Mouse (Mus musculus) cerebellum, adult 18-20 months (tissue): ENCODE data around the gene Acp1.

ENCODE experiments used
- DNase-seq, 2 experiments: peaks; one replicate each; pipeline ENCODE4 v3.0.0; 2021

The Acp1 gene

GRCm38 (mm10) chr12:30856172-30856571 is 55.2 kb downstream of the Acp1 start:
- DNase-seq = no peak

- DNase-seq = no peak
These were observed 55.8 kb downstream of the Acp1 start for GRCm38 (mm10) chr12:30855442-30856159.

- peak; percentile 17 to 33 for DNase-seq
These were observed 59.5 kb downstream of the Acp1 start for GRCm38 (mm10) chr12:30851871-30852270.

- peak; percentile 33 to 51 for DNase-seq
These were observed 60.5 kb downstream of the Acp1 start for GRCm38 (mm10) chr12:30850902-30851301.

- DNase-seq = no peak
These were observed 62.9 kb downstream of the Acp1 start for GRCm38 (mm10) chr12:30848521-30848920.
